Mouse (Mus musculus): ENCODE results near the gene Gm11733. TPM values are rescaled to one million over a fixed set of nuclear protein-coding genes. Genes with fewer than 3 reads are reported as not detected.
A peak's percentile ranks its signal among the peaks of the same experiment; 100 is the strongest.

Gm11733 gene
- polyA plus RNA-seq, 1 experiment from 2014 or later, result not detected

- 51% methylated on average over 13 of the region's 13 CpGs for WGBS
- peak overlapping the region; percentile 90 for H3K27ac ChIP-seq (replicated peaks)
- no peaks in the 10 kb centered on the region for H3K27me3 ChIP-seq
- no peak overlapping the region for H3K9ac ChIP-seq (replicated peaks)
- no peak overlapping the region for H3K4me3 ChIP-seq
- H3K4me2 ChIP-seq (replicated peaks), result no peak overlapping the region
- H3K36me3 ChIP-seq, result no peaks in the 10 kb centered on the region
- no peaks in the 10 kb centered on the region for H3K9me3 ChIP-seq
- ATAC-seq (replicated peaks), result no peak
- H3K4me1 ChIP-seq, result peaks cover 34% of the 10 kb centered on the region
Measured at GRCm38 (mm10) chr11:117521906-117522780, 38.0 kb downstream of the Gm11733 start.

- no peaks in the 10 kb centered on the region for H3K9me3 ChIP-seq
Measured at GRCm38 (mm10) chr11:117522879-117523519, 38.8 kb downstream of the Gm11733 start.

GRCm38 (mm10) chr11:117525606-117526349 lies 41.6 kb downstream of the Gm11733 start:
- H3K4me3 ChIP-seq, result no peak overlapping the region
- peak overlapping the region; percentile 28; the same call in 1 of the 2 replicates for H3K9ac ChIP-seq (replicated peaks)
- H3K4me2 ChIP-seq (replicated peaks), result peak overlapping the region; percentile 23; the same call in 1 of the 2 replicates
- H3K36me3 ChIP-seq, result no peaks in the 10 kb centered on the region
- H3K27me3 ChIP-seq, result no peaks in the 10 kb centered on the region
- ATAC-seq (replicated peaks), result no peak
- peaks cover 34% of the 10 kb centered on the region for H3K4me1 ChIP-seq
- H3K27ac ChIP-seq (replicated peaks), result peak overlapping the region; percentile 77
- WGBS, result 16% methylated on average over 18 of the region's 18 CpGs
- H3K9me3 ChIP-seq, result no peaks in the 10 kb centered on the region

More at GRCm38 (mm10) chr11:117522879-117523519, 38.8 kb downstream of the Gm11733 start:
- no peak overlapping the region; the same call in 1 of the 2 replicates for H3K4me2 ChIP-seq (replicated peaks)
- H3K27ac ChIP-seq (replicated peaks), result peak overlapping the region; percentile 90
- no peak overlapping the region for H3K4me3 ChIP-seq
- peak; percentile 84 for ATAC-seq (replicated peaks)
- no peaks in the 10 kb centered on the region for H3K36me3 ChIP-seq
- H3K27me3 ChIP-seq, result no peaks in the 10 kb centered on the region
- WGBS, result 31% methylated on average over 16 of the region's 16 CpGs
- peaks cover 34% of the 10 kb centered on the region for H3K4me1 ChIP-seq
- H3K9ac ChIP-seq (replicated peaks), result no peak overlapping the region; the same call in 1 of the 2 replicates

DNA sequence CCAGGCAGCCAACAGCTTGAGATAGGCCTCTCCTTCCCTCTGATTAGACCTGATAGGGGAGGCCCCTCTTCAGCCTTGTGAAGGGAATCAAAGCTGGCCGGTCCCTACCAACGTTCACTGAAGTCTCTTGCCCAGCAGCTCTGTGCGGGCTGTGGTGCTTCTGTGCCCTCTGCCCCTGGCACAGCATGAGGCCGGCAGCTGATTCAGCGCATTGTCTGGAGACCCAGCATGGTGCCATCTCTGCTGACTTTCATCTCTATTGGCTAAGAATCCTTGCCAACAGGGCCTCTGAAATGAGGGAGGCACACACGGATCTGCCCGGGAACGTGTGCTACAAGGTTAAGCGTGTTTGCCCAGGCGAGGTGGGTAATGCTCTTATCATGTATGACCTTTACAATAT lies 48.2 kb downstream of the Gm11733 start:
- Histone ChIP-seq H3K4me3 (no peak overlapping the region), H3K9ac (replicated peaks) (no peak overlapping the region), H3K4me1 (peaks cover 27% of the 10 kb centered on the region), H3K36me3 (no peaks in the 10 kb centered on the region), H3K27ac (replicated peaks) (no peak overlapping the region), H3K9me3 (no peaks in the 10 kb centered on the region), H3K27me3 (no peaks in the 10 kb centered on the region), H3K4me2 (replicated peaks) (no peak overlapping the region)
- no peak for ATAC-seq (replicated peaks)
- WGBS, result 19% methylated on average over 10 of the region's 10 CpGs

DNA sequence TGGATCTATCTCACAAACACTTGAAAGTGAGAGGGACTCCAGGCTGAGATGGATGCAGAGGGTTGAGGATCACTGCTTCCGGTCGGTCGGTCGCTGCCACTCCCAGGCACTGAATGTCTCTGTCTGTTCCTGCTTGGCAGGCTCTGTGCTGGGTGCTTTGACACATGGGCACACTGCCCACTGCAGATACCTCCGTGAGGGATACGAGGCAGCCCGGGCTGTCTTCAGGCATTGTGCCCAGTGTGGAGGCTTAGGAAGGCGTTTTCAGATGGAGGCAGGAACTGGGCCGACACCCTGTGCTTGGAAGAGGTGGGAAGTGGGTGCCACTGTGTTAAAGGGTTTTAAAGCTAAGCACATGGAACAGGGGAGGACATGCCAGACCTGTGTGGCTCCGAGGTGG lies 50.7 kb downstream of the Gm11733 start:
- peak; percentile 67; the same call in 1 of the 2 replicates for ATAC-seq (replicated peaks)
- Histone ChIP-seq H3K4me1 (peaks cover 47% of the 10 kb centered on the region), H3K27me3 (no peaks in the 10 kb centered on the region), H3K4me2 (replicated peaks) (no peak overlapping the region), H3K4me3 (no peak overlapping the region), H3K27ac (replicated peaks) (peak overlapping the region; percentile 38), H3K36me3 (no peaks in the 10 kb centered on the region), H3K9me3 (no peaks in the 10 kb centered on the region), H3K9ac (replicated peaks) (0 out of 2 replicates have a peak overlapping the region, but pooled peaks have one; percentile 10)
- WGBS, result 28% methylated on average over 10 of the region's 10 CpGs

- 49% methylated on average over 9 of the region's 9 CpGs for WGBS
- peak overlapping the region; percentile 38 for H3K27ac ChIP-seq (replicated peaks)
- no peak overlapping the region for H3K4me3 ChIP-seq
Measured at GRCm38 (mm10) chr11:117535491-117536304, 51.5 kb downstream of the Gm11733 start.

GRCm38 (mm10) chr11:117536586-117536985 lies 52.4 kb downstream of the Gm11733 start:
- no peak overlapping the region for H3K27ac ChIP-seq (replicated peaks)
- WGBS, result 57% methylated on average over 3 of the region's 3 CpGs
- H3K4me2 ChIP-seq (replicated peaks), result no peak overlapping the region
- H3K9ac ChIP-seq (replicated peaks), result no peak overlapping the region
- H3K36me3 ChIP-seq, result no peaks in the 10 kb centered on the region
- no peak for ATAC-seq (replicated peaks)
- H3K4me3 ChIP-seq, result no peak overlapping the region
- H3K27me3 ChIP-seq, result no peaks in the 10 kb centered on the region
- H3K4me1 ChIP-seq, result peaks cover 64% of the 10 kb centered on the region
- no peaks in the 10 kb centered on the region for H3K9me3 ChIP-seq

More at GRCm38 (mm10) chr11:117535491-117536304, 51.5 kb downstream of the Gm11733 start:
- no peak overlapping the region for H3K4me2 ChIP-seq (replicated peaks)
- H3K27me3 ChIP-seq, result no peaks in the 10 kb centered on the region
- peaks cover 55% of the 10 kb centered on the region for H3K4me1 ChIP-seq
- H3K9ac ChIP-seq (replicated peaks), result no peak overlapping the region
- no peaks in the 10 kb centered on the region for H3K36me3 ChIP-seq
- no peaks in the 10 kb centered on the region for H3K9me3 ChIP-seq
- no peak for ATAC-seq (replicated peaks)

Other genes with a start within 250 kb of the Gm11733 start
- 29.2 and 31.0 TPM in 2 replicates for gene Tnrc6c, start 169.9 kb downstream of the Gm11733 start, polyA plus RNA-seq (2015; fragmentation: Nextera tagmentation; extraction: Ambion mirVana)